Mouse (Mus musculus): ENCODE measurements around the gene Nrsn1. TPM values are rescaled to one million over a fixed set of nuclear protein-coding genes. Genes with fewer than 3 reads are reported as not detected.
"Not testable (repeated sequence)": the region's sequence is repeated elsewhere in the genome, so short reads cannot be mapped to it uniquely, and the experiment has no call there.

Nrsn1 gene
- not detected in 2 replicates for polyA plus RNA-seq (2011; ENCODE audit: insufficient read depth, insufficient read length, low replicate concordance, missing spikeins)

DNA sequence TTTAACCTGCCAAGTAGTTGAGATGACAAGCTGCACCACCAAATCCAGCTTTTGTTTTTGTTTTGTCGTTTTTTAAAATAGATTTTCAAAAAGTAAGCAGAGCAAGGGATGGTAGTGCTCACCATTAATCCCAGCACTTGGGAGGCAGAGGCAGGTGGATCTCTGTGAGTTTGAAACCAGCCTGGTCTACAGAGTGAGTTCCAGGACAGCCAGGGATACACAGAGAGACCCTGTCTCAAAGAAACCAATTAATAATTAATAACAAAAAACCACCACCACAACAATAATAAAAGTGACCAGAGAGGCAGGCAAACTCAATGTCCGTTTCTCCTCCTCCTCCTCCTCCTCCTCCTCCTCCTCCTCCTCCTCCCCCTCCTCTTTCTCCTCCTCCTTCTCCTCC, at the start of gene Nrsn1:
Gene Nrsn1 (minus strand): TSS at position 101 of the 400 bp plus-strand sequence.
- WGBS: 43% methylated on average over 2 of the region's 2 CpGs
- H3K4me3 ChIP-seq (replicated peaks; ENCODE audit: control insufficient read depth, low read depth, low read length); H3K4me1 ChIP-seq (ENCODE audit: control insufficient read depth, insufficient read depth, low read length); H3K27ac ChIP-seq (ENCODE audit: control insufficient read depth, insufficient read depth, low read depth, low read length, poor library complexity): not testable (repeated sequence)

DNA sequence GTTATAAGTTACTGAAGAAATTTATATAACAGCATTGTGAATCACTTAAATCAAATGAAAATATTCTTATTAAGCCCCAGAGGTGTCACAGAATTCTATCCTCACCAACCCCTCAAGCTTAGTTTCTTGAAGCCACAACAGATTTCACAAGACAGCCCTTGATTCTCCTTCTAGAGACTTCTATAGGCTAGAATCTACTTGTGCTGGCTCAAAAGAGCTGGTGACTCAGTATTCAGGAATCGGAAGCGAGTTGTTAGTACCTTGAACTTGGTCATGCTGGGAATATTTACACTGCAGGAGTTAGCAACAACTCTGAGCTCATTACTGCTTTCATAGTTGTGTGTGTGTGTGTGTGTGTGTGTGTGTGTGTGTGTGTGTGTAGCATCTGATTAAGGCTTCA, 41.8 kb upstream of the Nrsn1 start:
- Histone ChIP-seq H3K4me1 (ENCODE audit: control insufficient read depth, insufficient read depth, low read length) (no peaks in the 10 kb centered on the region), H3K27ac (ENCODE audit: control insufficient read depth, insufficient read depth, low read depth, low read length, poor library complexity) (no peak overlapping the region), H3K4me3 (replicated peaks; ENCODE audit: control insufficient read depth, low read depth, low read length) (no peak overlapping the region)
- WGBS: 82% methylated on average over 2 of the region's 2 CpGs
- no peak for TF ChIP-seq CTCF (IDR thresholded peaks at IDR 0.05; ENCODE audit: control insufficient read depth, insufficient read depth, low read length)

DNA sequence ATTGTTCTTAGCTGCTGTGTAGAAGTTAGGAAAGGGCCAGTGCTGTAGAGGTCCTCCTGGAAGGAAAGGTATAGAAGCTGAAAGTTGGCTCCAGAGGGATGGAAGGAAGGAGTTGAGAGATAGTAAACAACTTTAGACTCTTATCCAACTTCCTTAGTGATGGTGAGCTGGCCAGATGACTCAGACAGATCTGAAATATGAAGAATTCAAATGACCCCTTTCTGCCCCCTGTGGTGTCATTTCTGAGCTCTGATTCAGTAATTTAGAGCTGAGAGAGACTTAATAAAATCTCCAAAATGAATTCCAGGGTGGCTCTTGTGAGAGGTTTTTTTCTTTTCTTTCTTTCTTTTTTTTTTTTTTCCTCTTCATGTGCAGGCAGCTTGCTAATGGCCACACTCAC, 39.8 kb upstream of the Nrsn1 start:
- Histone ChIP-seq H3K27ac (ENCODE audit: control insufficient read depth, insufficient read depth, low read depth, low read length, poor library complexity) (no peak overlapping the region), H3K4me1 (ENCODE audit: control insufficient read depth, insufficient read depth, low read length) (no peaks in the 10 kb centered on the region), H3K4me3 (replicated peaks; ENCODE audit: control insufficient read depth, low read depth, low read length) (no peak overlapping the region)
- TF ChIP-seq CTCF (IDR thresholded peaks at IDR 0.05; ENCODE audit: control insufficient read depth, insufficient read depth, low read length) (no peak), POLR2A (IDR thresholded peaks at IDR 0.05; ENCODE audit: borderline replicate concordance, control insufficient read depth, low read depth, low read length) (no peak)

GRCm38 (mm10) chr13:25288736-25289135, 18.4 kb upstream of the Nrsn1 start:
- WGBS: 78% methylated on average over 1 of the region's 1 CpGs
- Histone ChIP-seq H3K4me1 (ENCODE audit: control insufficient read depth, insufficient read depth, low read length) (no peaks in the 10 kb centered on the region), H3K27ac (ENCODE audit: control insufficient read depth, insufficient read depth, low read depth, low read length, poor library complexity) (no peak overlapping the region), H3K4me3 (replicated peaks; ENCODE audit: control insufficient read depth, low read depth, low read length) (no peak overlapping the region)
- TF ChIP-seq POLR2A (IDR thresholded peaks at IDR 0.05; ENCODE audit: borderline replicate concordance, control insufficient read depth, low read depth, low read length) (no peak), CTCF (IDR thresholded peaks at IDR 0.05; ENCODE audit: control insufficient read depth, insufficient read depth, low read length) (no peak)

GRCm38 (mm10) chr13:25274934-25275565, 4.7 kb upstream of the Nrsn1 start:
- TF ChIP-seq POLR2A (IDR thresholded peaks at IDR 0.05; ENCODE audit: borderline replicate concordance, control insufficient read depth, low read depth, low read length): no peak
- TF ChIP-seq CTCF (IDR thresholded peaks at IDR 0.05; ENCODE audit: control insufficient read depth, insufficient read depth, low read length): no peak
- WGBS: 62% methylated on average over 5 of the region's 5 CpGs
- Histone ChIP-seq H3K4me1 (ENCODE audit: control insufficient read depth, insufficient read depth, low read length) (no peaks in the 10 kb centered on the region), H3K27ac (ENCODE audit: control insufficient read depth, insufficient read depth, low read depth, low read length, poor library complexity) (no peak overlapping the region), H3K4me3 (replicated peaks; ENCODE audit: control insufficient read depth, low read depth, low read length) (no peak overlapping the region)

DNA sequence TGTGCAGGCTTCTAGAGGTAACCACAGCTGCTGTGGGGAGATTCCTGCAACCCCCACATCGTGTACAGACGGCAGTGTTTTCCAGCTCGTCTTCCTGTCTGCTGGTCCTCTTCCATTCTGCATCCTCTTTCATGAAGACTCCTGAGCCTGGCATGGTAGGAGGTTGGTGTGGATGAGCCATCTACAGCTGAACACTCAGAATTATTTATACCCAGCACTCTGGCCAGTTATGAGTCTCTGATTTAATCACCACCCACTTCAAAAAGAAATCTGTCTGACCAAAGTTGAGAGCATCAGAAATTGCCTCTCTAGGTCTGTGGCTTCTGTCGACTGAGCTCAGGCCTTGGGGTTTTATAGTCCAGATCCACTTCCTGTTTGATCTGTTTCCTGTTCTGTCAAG, 1.9 kb upstream of the Nrsn1 start:
- no peaks in the 10 kb centered on the region for H3K4me1 ChIP-seq (ENCODE audit: control insufficient read depth, insufficient read depth, low read length)
- TF ChIP-seq CTCF (IDR thresholded peaks at IDR 0.05; ENCODE audit: control insufficient read depth, insufficient read depth, low read length): no peak
- no peak for TF ChIP-seq POLR2A (IDR thresholded peaks at IDR 0.05; ENCODE audit: borderline replicate concordance, control insufficient read depth, low read depth, low read length)
- 36% methylated on average over 4 of the region's 4 CpGs for WGBS

DNA sequence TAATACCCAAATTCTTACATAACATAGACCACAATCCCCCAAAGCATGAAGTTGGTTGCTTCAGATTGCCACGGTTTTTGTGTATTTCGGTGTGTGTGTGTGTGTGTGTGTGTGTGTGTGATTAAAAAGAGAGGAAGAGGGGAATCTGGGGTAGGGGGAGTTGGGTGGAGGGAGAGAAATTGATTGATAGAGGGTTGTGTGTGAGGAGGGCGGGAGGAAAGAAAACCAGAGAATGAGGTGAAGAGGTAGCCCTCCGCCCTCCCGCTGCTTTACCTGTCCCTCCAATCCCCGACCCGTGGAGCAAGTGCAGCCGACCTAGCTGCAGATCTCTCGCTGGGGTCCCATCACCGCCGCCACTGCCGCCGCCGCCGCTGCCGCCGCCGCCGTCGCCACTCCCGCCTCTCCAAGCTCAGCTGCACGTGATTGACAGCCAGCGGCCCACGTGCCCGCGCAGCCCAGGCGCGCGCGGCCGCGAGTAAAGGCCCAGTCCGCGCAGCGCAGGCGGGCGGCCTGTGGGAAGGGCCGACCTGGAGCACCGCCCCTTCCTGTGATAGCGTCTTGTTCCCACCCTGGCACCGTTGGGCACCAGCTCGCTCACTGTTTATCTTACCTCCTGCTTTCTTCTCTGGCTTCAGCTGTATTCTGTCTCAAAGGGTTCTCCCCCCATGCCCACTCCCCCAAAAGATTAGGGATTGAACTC, 583 bp downstream of the Nrsn1 start:
- no peak overlapping the region for H3K4me3 ChIP-seq (replicated peaks; ENCODE audit: control insufficient read depth, low read depth, low read length)

More for the DNA sequence above, 1.9 kb upstream of the Nrsn1 start:
- no peak overlapping the region for H3K27ac ChIP-seq (ENCODE audit: control insufficient read depth, insufficient read depth, low read depth, low read length, poor library complexity)
- H3K4me3 ChIP-seq (replicated peaks; ENCODE audit: control insufficient read depth, low read depth, low read length): no peak overlapping the region

GRCm38 (mm10) chr13:25269039-25269438, 1.3 kb downstream of the Nrsn1 start:
- Histone ChIP-seq H3K27ac (ENCODE audit: control insufficient read depth, insufficient read depth, low read depth, low read length, poor library complexity) (no peak overlapping the region), H3K4me1 (ENCODE audit: control insufficient read depth, insufficient read depth, low read length) (no peaks in the 10 kb centered on the region), H3K4me3 (replicated peaks; ENCODE audit: control insufficient read depth, low read depth, low read length) (no peak overlapping the region)
- TF ChIP-seq POLR2A (IDR thresholded peaks at IDR 0.05; ENCODE audit: borderline replicate concordance, control insufficient read depth, low read depth, low read length) (no peak), CTCF (IDR thresholded peaks at IDR 0.05; ENCODE audit: control insufficient read depth, insufficient read depth, low read length) (no peak)
- 19% methylated on average over 2 of the region's 2 CpGs for WGBS

More for the DNA sequence above, 583 bp downstream of the Nrsn1 start:
- TF ChIP-seq POLR2A (IDR thresholded peaks at IDR 0.05; ENCODE audit: borderline replicate concordance, control insufficient read depth, low read depth, low read length) (no peak), CTCF (IDR thresholded peaks at IDR 0.05; ENCODE audit: control insufficient read depth, insufficient read depth, low read length) (no peak)
- 4% methylated on average over 41 of the region's 42 CpGs for WGBS
- no peaks in the 10 kb centered on the region for H3K4me1 ChIP-seq (ENCODE audit: control insufficient read depth, insufficient read depth, low read length)
- H3K27ac ChIP-seq (ENCODE audit: control insufficient read depth, insufficient read depth, low read depth, low read length, poor library complexity): no peak overlapping the region; the same call in 1 of the 2 replicates
